Comparison of ENCODE assay signal across 11 mouse cellular contexts in genomic region chr1:126332026-126332425, GRCm38 (mm10).
DNase-seq lines count a peak whose midpoint lies in the region.
"Had no signal": no experiment of that assay in that cellular context is flagged by ENCODE, and none has a peak within 500 bp of the region (broad histone marks: within the 10 kb centered on the region; RNA-seq: fewer than 3 reads in every experiment).

No protein-coding gene starts in this region.

- intact Hi-C loops in gastrocnemius, postnatal 14 days (cut with DNase I; ENCODE audit: low total_unique reads) = no loop called here

- peak; percentile 21 for DNase-seq in adrenal gland, adult 8-10 months
- no peak for DNase-seq in adrenal gland, postnatal 4 days (ENCODE audit: low spot score in 2 of 2)
- peak; percentile 13 for DNase-seq in lung, postnatal 36 days
- DNase-seq in lung, postnatal 4 days = no peak
- peak; percentile 10 to 32 for DNase-seq in layer of hippocampus, adult 8-10 months (ENCODE audit: low spot score in 2 of 2)
- peak; percentile 40 for DNase-seq in skeletal muscle tissue, adult 2 months (ENCODE audit: low read depth, low spot score)
- DNase-seq in embryo, embryonic 9.5 days (ENCODE audit: extremely low spot score) = no peak
- no peak for DNase-seq in gastrocnemius, postnatal 14 days
- DNase-seq: cerebellum, adult 9-11 months; heart, adult 2 months; kidney, adult 11 months had no signal

Comparison
In these comparisons a context has a peak if more than half of its experiments do, and no peak if none do; other contexts are left out.
1. DNase-seq: peak in adrenal gland, adult 8-10 months (single experiment), lung, postnatal 36 days (single experiment), layer of hippocampus, adult 8-10 months (2 of 2) and skeletal muscle tissue, adult 2 months (single experiment); none in adrenal gland, postnatal 4 days (0 of 2), lung, postnatal 4 days (0 of 2), embryo, embryonic 9.5 days (single experiment) and gastrocnemius, postnatal 14 days (single experiment).